Mouse (Mus musculus): ENCODE data around the gene Bcl2l13. TPM values are rescaled to one million over a fixed set of nuclear protein-coding genes. Genes with fewer than 3 reads are reported as not detected.

The Bcl2l13 gene
- 9.7 TPM for polyA plus RNA-seq (2014; fragmentation: Illumina TruSeq; extraction: RNeasy Lipid Tissue Mini Kit (QIAGEN cat#74804); ENCODE audit: low read depth, low replicate concordance)

DNA sequence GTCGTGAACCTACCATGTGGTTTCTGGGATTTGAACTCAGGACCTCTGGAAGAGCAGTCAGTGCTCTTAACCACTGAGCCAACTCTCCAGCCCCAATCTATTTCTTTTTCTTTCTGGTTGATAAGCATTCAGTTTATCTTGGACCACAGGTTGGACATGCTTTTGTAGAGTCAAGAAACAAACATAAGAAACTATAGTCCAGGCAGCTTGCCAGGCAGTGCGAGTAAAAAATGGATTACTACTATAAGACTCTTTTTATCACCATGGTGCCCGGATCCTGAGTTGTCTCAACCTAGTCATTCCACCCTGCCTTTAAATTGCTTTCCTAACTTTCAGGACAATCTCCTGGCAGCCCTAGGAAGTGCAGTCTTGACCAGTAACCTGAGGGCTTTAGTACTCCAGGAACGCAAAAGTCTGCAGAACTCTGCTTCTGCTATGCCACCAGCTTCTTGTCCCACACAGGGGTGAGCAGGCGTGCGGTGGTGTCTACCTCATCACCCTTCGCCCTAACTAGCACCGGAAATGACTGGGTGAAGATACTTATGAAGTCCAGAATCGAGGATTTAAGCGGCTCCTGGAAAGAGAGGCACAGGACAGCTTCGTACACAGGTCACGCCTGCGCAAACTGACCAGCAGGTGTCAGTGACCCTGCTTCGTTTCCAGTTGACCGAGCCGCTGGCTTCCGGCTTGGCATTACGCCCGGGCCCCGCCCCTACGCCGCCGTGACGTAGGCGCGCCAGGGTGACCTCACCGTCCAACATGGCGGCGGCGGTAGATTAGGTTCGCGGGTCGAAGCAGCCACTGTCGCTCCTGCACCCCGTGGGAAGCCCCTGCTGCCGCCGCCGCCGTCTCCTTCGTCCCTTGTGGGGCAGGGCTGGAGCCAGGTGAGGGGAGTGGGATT, at the start of gene Bcl2l13:
Gene Bcl2l13, plus strand, starts transcription at position 739 of the 901 bp plus-strand sequence.

DNA sequence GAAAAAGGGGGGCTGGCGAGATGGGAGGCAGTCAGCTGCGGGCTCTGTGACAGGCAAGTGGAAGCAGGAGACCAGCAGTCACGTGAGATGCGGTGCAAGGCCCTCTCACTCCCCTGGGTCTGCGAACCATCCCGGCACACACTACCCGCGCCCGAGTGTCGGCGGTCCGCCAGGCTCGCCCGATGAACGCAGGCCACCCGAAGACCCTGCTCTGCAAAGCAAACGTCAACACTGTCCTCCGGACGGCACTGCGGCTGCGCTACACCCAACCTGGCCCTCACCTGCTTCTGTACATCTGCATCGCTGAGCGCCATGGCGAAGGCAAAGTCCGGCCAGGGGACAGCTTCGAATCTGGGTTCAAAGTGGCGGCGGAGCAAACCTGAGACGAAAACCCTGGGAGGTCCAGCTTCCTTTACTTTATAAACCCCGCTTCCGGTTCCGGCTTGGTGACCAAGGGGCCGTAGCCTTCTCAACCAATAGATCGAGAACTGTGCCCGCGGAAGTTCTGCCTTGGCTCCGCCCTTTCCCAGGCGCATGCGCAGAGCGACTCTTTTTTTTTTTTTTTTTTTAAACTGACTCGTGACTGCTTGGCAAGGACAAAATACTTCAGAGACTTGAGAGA, 13.6 kb upstream of the Bcl2l13 start, which contains the start of gene Atp6v1e1:
Gene Atp6v1e1, minus strand, starts transcription at position 487 of the 622 bp plus-strand sequence.

DNA sequence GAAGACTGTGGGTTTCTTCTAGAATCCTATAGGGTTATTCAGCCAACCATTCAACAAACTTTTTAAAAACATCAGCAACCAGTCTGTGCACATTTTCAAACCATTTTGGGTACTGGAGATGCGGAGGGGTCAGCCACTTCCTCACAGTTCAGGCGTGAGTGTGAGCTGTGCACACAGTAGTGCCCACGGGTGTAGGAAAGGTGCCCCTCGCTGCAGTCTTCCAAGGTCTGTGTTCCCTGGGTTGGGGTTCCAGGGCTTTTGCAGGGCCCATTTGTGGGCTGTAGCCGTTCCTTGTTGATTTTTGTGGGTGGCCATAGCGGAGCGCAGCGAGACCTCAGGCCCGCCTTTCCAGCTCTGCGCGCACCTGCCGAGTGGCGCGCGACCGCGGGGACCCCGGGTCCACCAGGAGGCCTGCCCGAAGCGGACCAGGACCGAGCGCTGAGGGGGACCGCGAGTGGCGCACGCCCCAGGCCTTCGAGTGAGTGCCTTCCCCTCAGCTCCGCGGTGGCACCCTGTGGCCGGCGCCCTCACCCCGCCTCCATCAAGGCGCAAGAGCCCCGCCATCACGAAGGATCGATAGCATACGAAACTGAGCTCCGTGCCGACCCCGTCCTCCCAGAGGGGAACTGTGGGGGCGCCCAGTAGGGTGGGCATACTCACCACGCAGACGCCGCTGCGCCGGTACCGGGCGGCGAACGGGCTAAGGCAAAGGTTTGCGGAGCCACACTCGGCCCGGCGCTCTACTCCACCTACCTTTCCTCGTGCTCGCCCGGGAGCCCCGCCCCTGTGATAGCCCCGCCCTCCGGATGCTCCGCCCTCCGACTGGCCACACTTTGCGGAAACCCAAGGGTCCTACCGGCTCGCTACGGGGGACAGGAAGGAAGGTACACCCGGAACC, 80.3 kb downstream of the Bcl2l13 start, which contains the start of gene Bid:
Gene Bid, minus strand, starts transcription at position 780 of the 898 bp plus-strand sequence.

Other genes starting within 250 kb of the Bcl2l13 start
- 6.7 TPM for gene Cecr2, start 169.8 kb upstream of the Bcl2l13 start, polyA plus RNA-seq (2014; fragmentation: Illumina TruSeq; extraction: RNeasy Lipid Tissue Mini Kit (QIAGEN cat#74804); ENCODE audit: low read depth, low replicate concordance)
- gene Slc25a18, start 62.6 kb upstream of the Bcl2l13 start, polyA plus RNA-seq (2014; fragmentation: Illumina TruSeq; extraction: RNeasy Lipid Tissue Mini Kit (QIAGEN cat#74804); ENCODE audit: low read depth, low replicate concordance) = not detected
- gene Atp6v1e1, start 13.4 kb upstream of the Bcl2l13 start, polyA plus RNA-seq (2014; fragmentation: Illumina TruSeq; extraction: RNeasy Lipid Tissue Mini Kit (QIAGEN cat#74804); ENCODE audit: low read depth, low replicate concordance) = 217 TPM
- gene Bid, start 80.6 kb downstream of the Bcl2l13 start, polyA plus RNA-seq (2014; fragmentation: Illumina TruSeq; extraction: RNeasy Lipid Tissue Mini Kit (QIAGEN cat#74804); ENCODE audit: low read depth, low replicate concordance) = 9.0 TPM

Data from liver, adult 10 weeks (tissue).